Mouse (Mus musculus): ENCODE measurements around the gene Acot11.

DNA sequence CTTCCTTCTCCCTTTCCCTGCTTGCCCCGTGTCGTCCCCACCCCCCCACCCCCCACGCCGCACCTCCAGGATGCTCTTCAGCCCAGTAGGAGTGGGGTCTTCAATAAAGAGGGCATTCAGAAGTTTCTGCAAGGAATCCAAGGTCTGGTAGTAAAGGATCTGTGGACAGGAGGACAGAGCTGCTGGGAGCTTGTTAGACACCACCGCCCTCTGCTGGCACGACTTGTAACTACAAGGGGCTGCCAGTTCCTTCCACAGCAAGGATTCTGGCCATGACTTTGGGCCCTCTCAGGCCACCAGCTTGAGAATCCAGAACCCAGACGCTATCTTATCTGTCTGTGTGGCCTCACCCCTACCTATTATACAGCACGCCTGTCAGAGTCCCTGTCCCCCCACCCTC is 96.4 kb downstream of the Acot11 start:
- peak; percentile 96 for TF ChIP-seq CTCF (IDR thresholded peaks at IDR 0.05; ENCODE audit: borderline replicate concordance, insufficient read depth, low read length)
- TF ChIP-seq POLR2A (IDR thresholded peaks at IDR 0.05; ENCODE audit: low read depth, low read length) = no peak

Data from embryonic fibroblast, embryonic 13.5 days (primary cell).